Mouse (Mus musculus) layer of hippocampus, postnatal 10 days (tissue): ENCODE results near the gene Cldn7. TPM values are rescaled to one million over a fixed set of nuclear protein-coding genes. Genes with fewer than 3 reads are reported as not detected.
"Not testable (repeated sequence)": the region's sequence is repeated elsewhere in the genome, so short reads cannot be mapped to it uniquely, and the experiment has no call there.

Experiments used
- DNase-seq, 2 experiments: peaks; one replicate each; pipeline ENCODE4 v3.0.0; 2021; ENCODE audit warnings: low spot score in 2 of 2
- long read RNA-seq: library from polyadenylated mRNA; stranded (forward); transcript quantifications from one replicate; pipeline ENCODE4 v2.0.0, GENCODE M21; 2023
- total RNA-seq, 2 experiments: library from RNA; stranded (reverse); gene quantifications; 2 replicates each; pipeline ENCODE4 v1.2.3; 2021

The Cldn7 gene
- not detected for total RNA-seq
- long read RNA-seq, result 0 reads

- DNase-seq, result no peak
Observed at GRCm38 (mm10) chr11:69964650-69965270, at the start of gene Cldn7. Cldn7 (plus strand) TSS chr11:69964779.

- DNase-seq, result no peak
Observed at GRCm38 (mm10) chr11:69914917-69915430, 49.6 kb upstream of the Cldn7 start.

- DNase-seq, result no peak
Observed at GRCm38 (mm10) chr11:69915667-69916627, 48.6 kb upstream of the Cldn7 start.

GRCm38 (mm10) chr11:69916652-69917378, 47.8 kb upstream of the Cldn7 start:
- not testable (repeated sequence) for DNase-seq

- no peak for DNase-seq
Observed at GRCm38 (mm10) chr11:69917379-69917948, 47.1 kb upstream of the Cldn7 start.

- no peak for DNase-seq
Observed at GRCm38 (mm10) chr11:69918118-69918517, 46.5 kb upstream of the Cldn7 start.

GRCm38 (mm10) chr11:69919053-69919452, 45.5 kb upstream of the Cldn7 start:
- DNase-seq, result no peak

- DNase-seq, result peak; percentile 51 to 61
Observed at GRCm38 (mm10) chr11:69919661-69920265, 44.8 kb upstream of the Cldn7 start.

GRCm38 (mm10) chr11:69920266-69921031, 44.1 kb upstream of the Cldn7 start:
- peak; percentile 39 to 62 for DNase-seq

- DNase-seq, result peak; percentile 100
Observed at GRCm38 (mm10) chr11:69921114-69922011, 43.2 kb upstream of the Cldn7 start, which contains the start of gene Eif5a. Eif5a (minus strand) TSS chr11:69921958.

GRCm38 (mm10) chr11:69922012-69922756, 42.4 kb upstream of the Cldn7 start:
- DNase-seq, result no peak

- no peak for DNase-seq
Observed at GRCm38 (mm10) chr11:69922796-69923195, 41.8 kb upstream of the Cldn7 start.

GRCm38 (mm10) chr11:69927501-69927900, 37.1 kb upstream of the Cldn7 start:
- no peak for DNase-seq

- DNase-seq, result no peak
Observed at GRCm38 (mm10) chr11:69929712-69930111, 34.9 kb upstream of the Cldn7 start.

- not testable (repeated sequence) for DNase-seq
Observed at GRCm38 (mm10) chr11:69930176-69930575, 34.4 kb upstream of the Cldn7 start.

GRCm38 (mm10) chr11:69930967-69931537, 33.5 kb upstream of the Cldn7 start:
- no peak for DNase-seq

- no peak for DNase-seq
Observed at GRCm38 (mm10) chr11:69931769-69932168, 32.8 kb upstream of the Cldn7 start.

GRCm38 (mm10) chr11:69932254-69932653, 32.3 kb upstream of the Cldn7 start:
- no peak for DNase-seq
